Mouse (Mus musculus): ENCODE data around the gene Nup210l. TPM values are rescaled to one million over a fixed set of nuclear protein-coding genes. Genes with fewer than 3 reads are reported as not detected.

Gene Nup210l
- total RNA-seq (2021) = under 1 TPM; 0.13 to 0.17 TPM
- long read RNA-seq, experiment 1 = 0 reads
- long read RNA-seq, experiment 2 = 0 reads

GRCm38 (mm10) chr3:90103938-90104337 lies at the start of gene Nup210l:
Nup210l (plus strand) TSS chr3:90104132.
- DNase-seq (ENCODE audit: low spot score in 2 of 2) = no peak

- DNase-seq (ENCODE audit: low spot score in 2 of 2) = no peak
Measured at GRCm38 (mm10) chr3:90061549-90061948, 42.4 kb upstream of the Nup210l start.

- DNase-seq (ENCODE audit: low spot score in 2 of 2) = no peak
Measured at GRCm38 (mm10) chr3:90062539-90062938, 41.4 kb upstream of the Nup210l start.

GRCm38 (mm10) chr3:90064383-90064782 lies 39.5 kb upstream of the Nup210l start:
- DNase-seq (ENCODE audit: low spot score in 2 of 2) = no peak

GRCm38 (mm10) chr3:90065553-90065952 lies 38.4 kb upstream of the Nup210l start:
- peak in 1 of 2 experiments; percentile 36 for DNase-seq (ENCODE audit: low spot score in 2 of 2)

GRCm38 (mm10) chr3:90067851-90068250 lies 36.1 kb upstream of the Nup210l start:
- DNase-seq (ENCODE audit: low spot score in 2 of 2) = no peak

- DNase-seq (ENCODE audit: low spot score in 2 of 2) = no peak
Measured at GRCm38 (mm10) chr3:90069688-90070087, 34.2 kb upstream of the Nup210l start.

- DNase-seq (ENCODE audit: low spot score in 2 of 2) = no peak
Measured at GRCm38 (mm10) chr3:90072294-90072693, 31.6 kb upstream of the Nup210l start, which contains the start of gene Tpm3. Tpm3 (plus strand) TSS chr3:90072649.

- peak; percentile 50 to 77 for DNase-seq (ENCODE audit: low spot score in 2 of 2)
Measured at GRCm38 (mm10) chr3:90076921-90077716, 26.8 kb upstream of the Nup210l start.

- DNase-seq (ENCODE audit: low spot score in 2 of 2) = no peak
Measured at GRCm38 (mm10) chr3:90078224-90078623, 25.7 kb upstream of the Nup210l start.

GRCm38 (mm10) chr3:90079133-90079762 lies 24.7 kb upstream of the Nup210l start:
- DNase-seq (ENCODE audit: low spot score in 2 of 2) = peak; percentile 84 to 91

- peak; percentile 48 to 68 for DNase-seq (ENCODE audit: low spot score in 2 of 2)
Measured at GRCm38 (mm10) chr3:90079763-90080497, 24.0 kb upstream of the Nup210l start.

- no peak for DNase-seq (ENCODE audit: low spot score in 2 of 2)
Measured at GRCm38 (mm10) chr3:90080498-90080863, 23.5 kb upstream of the Nup210l start.

GRCm38 (mm10) chr3:90081365-90082240 lies 22.3 kb upstream of the Nup210l start:
- DNase-seq (ENCODE audit: low spot score in 2 of 2) = no peak

GRCm38 (mm10) chr3:90083034-90083433 lies 20.9 kb upstream of the Nup210l start:
- DNase-seq (ENCODE audit: low spot score in 2 of 2) = no peak

GRCm38 (mm10) chr3:90083698-90084324 lies 20.1 kb upstream of the Nup210l start:
- DNase-seq (ENCODE audit: low spot score in 2 of 2) = no peak

GRCm38 (mm10) chr3:90084790-90085189 lies 19.1 kb upstream of the Nup210l start:
- DNase-seq (ENCODE audit: low spot score in 2 of 2) = peak in 1 of 2 experiments; percentile 33

- DNase-seq (ENCODE audit: low spot score in 2 of 2) = peak in 1 of 2 experiments; percentile 19
Measured at GRCm38 (mm10) chr3:90085281-90085680, 18.7 kb upstream of the Nup210l start.

- DNase-seq (ENCODE audit: low spot score in 2 of 2) = no peak
Measured at GRCm38 (mm10) chr3:90086068-90086467, 17.9 kb upstream of the Nup210l start.

- no peak for DNase-seq (ENCODE audit: low spot score in 2 of 2)
Measured at GRCm38 (mm10) chr3:90088617-90089016, 15.3 kb upstream of the Nup210l start.
